Mouse (Mus musculus) liver, embryonic 11.5 days (tissue): Measurements from ENCODE around the gene Gm8369. TPM values are rescaled to one million over a fixed set of nuclear protein-coding genes. Genes with fewer than 3 reads are reported as not detected.
"Not testable (repeated sequence)": the region's sequence is repeated elsewhere in the genome, so short reads cannot be mapped to it uniquely, and the experiment has no call there.

ENCODE experiments used
- ATAC-seq: fragments of 200-750 bp; cut with Nextera tagmentation; replicated peaks from 2 replicates; pipeline ENCODE4 v1.8.0; 2017; ENCODE audit warnings: moderate number of reproducible peaks, mild to moderate bottlenecking, moderate TSS enrichment, moderate library complexity; ENCODE audit not compliant: low FRiP score
- DNase-seq: peaks from one replicate; pipeline ENCODE4 v3.0.0-alpha.2; 2017; ENCODE audit warnings: low spot score
- H3K27ac ChIP-seq: fragments of 300-500 bp; sonication (generic); 2 replicates; pipeline ENCODE4 v1.5.1; 2014; ENCODE audit warnings: mild to moderate bottlenecking, low read depth, low read length, control low read depth
- H3K27me3 ChIP-seq: fragments of 300-500 bp; sonication (generic); replicated peaks from 2 replicates; pipeline ENCODE4 v1.6.1; 2014; ENCODE audit warnings: low read length, mixed read lengths; ENCODE audit not compliant: control insufficient read depth, insufficient read depth
- H3K36me3 ChIP-seq: fragments of 300-500 bp; sonication (generic); 2 replicates; pipeline ENCODE4 v1.6.1; 2014; ENCODE audit warnings: mild to moderate bottlenecking, low read length, moderate library complexity, mixed read lengths; ENCODE audit not compliant: control insufficient read depth, insufficient read depth
- H3K4me1 ChIP-seq: fragments of 300-500 bp; sonication (generic); replicated peaks from 2 replicates; pipeline ENCODE4 v1.6.1; 2014; ENCODE audit warnings: low read length, mixed read lengths; ENCODE audit not compliant: control insufficient read depth, insufficient read depth
- H3K4me2 ChIP-seq: fragments of 300-500 bp; sonication (generic); 2 replicates; pipeline ENCODE4 v1.6.1; 2014; ENCODE audit warnings: mild to moderate bottlenecking, control low read depth, moderate library complexity
- H3K4me3 ChIP-seq: fragments of 300-500 bp; sonication (generic); 2 replicates; pipeline ENCODE4 v1.5.1; 2014; ENCODE audit warnings: low read depth, low read length, control low read depth
- H3K9ac ChIP-seq: fragments of 300-500 bp; sonication (generic); 2 replicates; pipeline ENCODE4 v1.6.1; 2014; ENCODE audit warnings: low read depth, low read length, control low read depth
- H3K9me3 ChIP-seq: fragments of 300-500 bp; sonication (generic); 2 replicates; pipeline ENCODE4 v1.6.1; 2016; ENCODE audit warnings: low read length, inconsistent platforms, mixed read lengths; ENCODE audit not compliant: control insufficient read depth
- WGBS: fragments of 180-500 bp; shearing (Covaris S2); extraction: QIAGEN DNeasy Blood & Tissue Kit; methylation state at CpG from one replicate; pipeline ENCODE4 v1.1.7; 2014; 5-methylcytosine and 5-hydroxymethylcytosine counted together
- polyA plus RNA-seq: library from polyadenylated mRNA; unstranded; fragments of >200 nt; fragmentation: Nextera tagmentation; extraction: Ambion mirVana; gene quantifications from 2 replicates; pipeline ENCODE4 v1.2.1, GENCODE M21; 2014

The Gm8369 gene
- polyA plus RNA-seq, 1 experiment from 2014 or later = not detected

DNA sequence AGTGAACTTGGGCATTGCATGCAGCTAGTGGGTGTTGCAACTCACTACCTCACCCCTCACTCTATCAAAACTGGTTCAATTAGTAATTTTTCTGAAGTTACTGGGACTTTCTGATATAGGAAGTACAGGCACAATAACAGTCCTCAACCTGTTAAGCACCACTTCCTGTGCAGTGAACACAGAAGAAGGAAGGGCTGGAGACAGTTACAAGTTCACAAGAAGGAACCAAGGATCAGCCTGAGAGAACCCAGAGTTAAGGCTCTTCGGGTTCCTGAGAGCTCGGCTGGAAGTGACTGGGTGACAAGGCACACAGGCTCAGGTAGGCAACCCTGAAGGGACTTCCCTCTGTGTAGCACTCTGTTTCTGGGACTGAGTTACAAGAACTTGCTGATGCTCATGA lies 32.6 kb downstream of the Gm8369 start:
- not testable (repeated sequence) for H3K27ac ChIP-seq, H3K9ac ChIP-seq, H3K27me3 ChIP-seq, H3K4me2 ChIP-seq, H3K4me1 ChIP-seq, H3K4me3 ChIP-seq, DNase-seq, H3K36me3 ChIP-seq, H3K9me3 ChIP-seq, ATAC-seq
- WGBS = 46% methylated on average over 2 of the region's 2 CpGs

DNA sequence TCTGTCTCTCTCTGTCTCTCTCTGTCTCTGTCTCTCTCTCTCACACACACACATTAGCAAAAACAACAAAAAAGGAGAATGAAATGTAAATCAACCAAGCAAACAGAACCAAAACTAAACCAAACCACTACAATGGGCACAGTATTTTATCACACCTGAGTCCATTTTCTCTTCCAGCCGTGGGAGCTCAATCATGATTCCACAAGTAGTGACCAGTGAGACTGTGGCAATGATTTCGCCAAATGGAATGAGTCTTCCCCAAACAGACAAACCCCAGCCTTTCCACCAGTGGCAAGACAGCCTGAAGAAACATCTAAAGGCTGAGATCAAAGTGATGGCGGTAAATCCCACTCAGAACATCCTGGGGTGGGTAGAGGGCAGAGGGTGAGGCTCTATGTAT lies 34.4 kb downstream of the Gm8369 start:
- Histone ChIP-seq H3K36me3 (no peaks in the 10 kb centered on the region), H3K4me3 (no peak overlapping the region), H3K9me3 (no peaks in the 10 kb centered on the region), H3K4me2 (no peak overlapping the region), H3K4me1 (no peaks in the 10 kb centered on the region), H3K27ac (no peak overlapping the region), H3K27me3 (no peaks in the 10 kb centered on the region), H3K9ac (no peak overlapping the region)
- WGBS = 75% methylated on average over 3 of the region's 3 CpGs
- no peak for ATAC-seq
- no peak for DNase-seq

DNA sequence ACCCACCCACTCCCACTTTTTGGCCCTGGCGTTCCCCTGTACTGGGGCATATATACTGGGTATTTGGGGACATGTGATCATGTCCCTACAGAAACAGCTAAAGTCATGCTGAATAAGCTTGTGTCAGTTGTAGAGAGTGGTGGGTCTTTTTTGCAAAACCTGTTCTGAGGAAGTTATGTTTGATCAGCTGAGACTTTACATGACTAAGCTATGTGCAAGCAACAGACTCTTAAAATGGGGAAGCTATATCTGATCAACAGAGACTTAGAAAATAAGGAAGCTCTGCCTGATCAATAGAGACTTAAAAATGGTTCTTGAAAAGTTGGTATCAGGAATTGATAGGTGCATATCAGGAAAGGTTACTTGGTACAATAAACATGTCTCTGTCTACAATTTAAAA lies 47.7 kb downstream of the Gm8369 start:
- no peak overlapping the region for H3K4me3 ChIP-seq
- DNase-seq (no peak), ATAC-seq (no peak)
- H3K36me3 ChIP-seq = no peaks in the 10 kb centered on the region
- no peak overlapping the region for H3K4me2 ChIP-seq
- 78% methylated on average over 1 of the region's 1 CpGs for WGBS
- no peaks in the 10 kb centered on the region for H3K9me3 ChIP-seq
- H3K4me1 ChIP-seq = no peaks in the 10 kb centered on the region
- no peaks in the 10 kb centered on the region for H3K27me3 ChIP-seq
- no peak overlapping the region for H3K27ac ChIP-seq
- H3K9ac ChIP-seq = no peak overlapping the region

DNA sequence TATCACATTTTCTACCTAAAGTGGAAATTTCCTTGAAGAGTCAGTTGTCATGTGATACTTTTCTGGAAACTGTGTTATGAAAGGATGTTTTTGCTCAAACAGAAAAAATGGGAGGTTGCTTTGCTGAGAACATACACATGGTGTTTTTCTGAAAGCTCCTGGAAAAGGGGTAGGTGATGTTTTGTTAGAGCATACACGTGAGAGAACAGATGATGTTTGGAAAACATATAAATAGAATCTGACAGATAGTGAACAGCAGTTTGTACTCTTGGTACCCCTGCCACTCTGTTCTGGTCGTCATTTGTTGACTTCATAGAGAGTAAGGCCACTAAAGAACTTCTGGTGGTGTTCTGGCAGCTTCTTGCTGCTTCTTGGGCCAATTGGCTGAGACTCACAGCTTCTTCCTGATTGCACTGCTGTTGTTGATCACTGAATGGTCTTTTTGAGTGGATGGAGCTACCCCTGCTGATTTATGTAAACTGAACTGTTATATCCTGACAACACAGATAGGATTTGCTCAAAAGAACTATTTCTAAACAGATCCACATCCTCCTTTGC lies 48.2 kb downstream of the Gm8369 start:
- Histone ChIP-seq H3K9ac (no peak overlapping the region), H3K4me3 (no peak overlapping the region), H3K4me2 (no peak overlapping the region), H3K36me3 (no peaks in the 10 kb centered on the region), H3K27ac (no peak overlapping the region), H3K27me3 (no peaks in the 10 kb centered on the region), H3K4me1 (no peaks in the 10 kb centered on the region), H3K9me3 (no peaks in the 10 kb centered on the region)
- ATAC-seq = no peak
- 48% methylated on average over 2 of the region's 2 CpGs for WGBS
- no peak for DNase-seq

DNA sequence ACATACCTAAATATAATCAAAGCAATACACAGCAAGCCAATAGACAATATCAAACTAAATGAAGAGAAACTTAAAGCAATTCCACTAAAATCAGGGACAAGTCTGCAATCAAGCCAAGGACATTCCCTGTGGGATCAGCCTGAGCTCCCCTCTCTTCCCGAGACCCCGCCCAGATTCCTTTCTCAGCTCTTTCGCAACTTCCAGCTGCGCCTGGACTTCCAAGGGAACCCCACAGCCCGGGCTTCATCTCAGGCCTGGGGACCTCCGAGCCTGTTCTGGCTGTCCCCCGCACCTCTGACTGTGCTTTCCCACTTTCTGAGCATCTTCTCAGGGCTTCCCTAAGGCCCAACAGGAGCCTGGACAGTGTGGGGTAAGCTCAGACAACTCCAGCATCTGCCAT lies 50.9 kb downstream of the Gm8369 start, which contains the start of gene Ms4a4d:
Ms4a4d (plus strand) TSS at position 209 of the 400 bp plus-strand sequence.
- no peak within 1 kb of the TSS for H3K4me2 ChIP-seq
- no peak within 1 kb of the TSS for H3K9ac ChIP-seq
- no peak within 1 kb of the TSS for H3K4me3 ChIP-seq
- no peak within 1 kb of the TSS for H3K27ac ChIP-seq
- no peaks in the 10 kb centered on the region for H3K36me3 ChIP-seq
- no peaks in the 10 kb centered on the region for H3K9me3 ChIP-seq
- no peaks in the 10 kb centered on the region for H3K27me3 ChIP-seq
- WGBS = 14% methylated on average over 7 of the region's 7 CpGs
- H3K4me1 ChIP-seq = no peaks in the 10 kb centered on the region
- ATAC-seq (no peak), DNase-seq (no peak)

DNA sequence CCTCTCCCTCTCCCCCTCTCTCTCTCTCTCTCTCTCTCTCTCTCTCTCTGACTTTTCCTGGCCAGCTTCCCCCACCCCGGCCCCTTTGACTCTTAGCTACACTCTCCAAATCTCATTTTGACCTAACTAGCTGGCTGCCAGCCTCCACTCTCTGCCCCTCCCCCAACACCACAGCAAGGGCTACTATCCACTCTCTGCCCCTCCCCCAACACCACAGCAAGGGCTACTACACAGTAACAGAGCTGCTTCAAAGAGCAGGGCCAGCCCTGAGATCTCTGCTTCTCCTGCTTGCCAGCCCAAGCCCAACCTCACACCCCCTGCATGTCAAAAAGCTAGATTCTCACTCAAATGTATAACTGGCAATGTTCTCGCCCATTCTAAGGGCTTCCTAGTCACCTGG lies 51.6 kb downstream of the Gm8369 start:
- ATAC-seq (peak; percentile 51; the same call in 1 of the 2 replicates), DNase-seq (no peak)
- Histone ChIP-seq H3K4me1 (no peaks in the 10 kb centered on the region), H3K27ac (no peak overlapping the region), H3K27me3 (no peaks in the 10 kb centered on the region), H3K4me3 (no peak overlapping the region), H3K4me2 (no peak overlapping the region), H3K9ac (no peak overlapping the region), H3K36me3 (no peaks in the 10 kb centered on the region), H3K9me3 (no peaks in the 10 kb centered on the region)
- WGBS = 36% methylated on average over 2 of the region's 2 CpGs

DNA sequence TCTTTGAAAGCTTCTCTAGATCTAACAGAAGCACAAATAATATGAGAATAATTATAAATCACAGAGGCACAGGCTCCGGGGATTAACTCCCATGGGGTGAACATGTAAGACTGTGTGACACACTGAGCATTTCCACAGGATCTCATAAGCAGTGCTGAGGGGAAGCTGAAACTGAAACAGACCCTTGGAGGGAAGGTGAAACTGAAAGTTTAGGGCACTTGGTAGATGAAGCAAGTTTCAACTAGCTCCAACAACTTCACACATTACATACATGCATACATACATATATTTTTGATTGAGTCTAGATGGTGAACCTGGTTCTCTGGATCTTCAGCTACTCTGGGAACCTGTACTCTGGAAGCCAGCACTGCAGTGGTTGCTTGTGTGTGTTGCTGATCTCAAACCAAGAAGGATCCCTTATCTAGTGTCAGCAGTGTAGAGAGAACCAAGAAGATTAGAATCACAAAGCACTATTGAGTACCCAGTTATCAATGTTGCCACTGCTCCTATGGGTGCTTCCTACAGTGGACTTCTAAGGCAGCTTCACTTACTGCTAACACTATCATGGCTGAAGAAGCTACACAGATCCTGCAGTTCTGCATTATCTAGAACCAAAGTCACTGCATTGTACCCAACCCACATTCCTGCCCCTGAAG lies 54.6 kb downstream of the Gm8369 start:
- H3K4me2 ChIP-seq, H3K9ac ChIP-seq, H3K27me3 ChIP-seq, H3K27ac ChIP-seq, DNase-seq, H3K4me3 ChIP-seq, H3K4me1 ChIP-seq, H3K36me3 ChIP-seq, ATAC-seq, H3K9me3 ChIP-seq: not testable (repeated sequence)
- 74% methylated on average over 1 of the region's 1 CpGs for WGBS

DNA sequence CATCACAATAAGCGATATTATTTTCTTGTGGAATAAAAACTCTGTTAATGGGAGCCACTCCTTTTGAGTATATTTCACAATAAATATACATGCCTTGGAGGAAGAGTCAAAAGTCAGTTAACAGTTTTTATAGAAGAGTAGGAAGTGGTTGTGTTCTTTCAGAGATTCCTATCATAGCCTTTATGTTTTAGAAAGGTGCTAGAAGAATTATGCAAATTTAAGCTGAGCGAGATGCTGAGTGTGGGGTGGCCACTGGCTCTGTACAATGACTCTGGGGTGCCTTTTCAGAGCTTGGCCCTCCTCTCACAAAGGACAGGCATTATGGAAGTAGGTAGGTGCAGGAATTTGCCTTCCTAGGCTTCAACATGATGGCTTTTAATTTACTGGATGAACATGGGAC lies 58.6 kb downstream of the Gm8369 start:
- DNase-seq, ATAC-seq, H3K4me2 ChIP-seq, H3K27ac ChIP-seq, H3K9me3 ChIP-seq, H3K9ac ChIP-seq, H3K4me3 ChIP-seq, H3K27me3 ChIP-seq, H3K4me1 ChIP-seq, H3K36me3 ChIP-seq: not testable (repeated sequence)
- 80% methylated on average over 2 of the region's 2 CpGs for WGBS

DNA sequence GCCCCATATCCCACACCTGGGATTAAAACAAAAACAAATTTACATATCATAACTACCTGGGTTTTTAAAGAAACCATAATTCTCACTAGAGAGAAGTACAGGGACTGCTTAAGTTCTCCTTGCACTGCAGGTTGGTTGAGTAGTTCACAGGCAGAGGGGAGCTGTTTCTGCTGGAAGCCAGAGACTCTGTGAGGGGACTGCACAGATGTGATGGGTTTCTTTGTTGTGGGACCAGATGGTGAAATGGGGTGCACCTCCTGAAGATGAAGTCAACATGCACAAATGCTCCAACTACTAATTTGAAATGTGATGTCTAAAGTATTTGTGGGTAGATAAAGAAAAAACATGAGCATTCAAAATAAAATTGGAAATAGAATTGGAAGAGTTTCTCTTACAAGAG lies 62.2 kb downstream of the Gm8369 start:
- Histone ChIP-seq H3K4me3 (no peak overlapping the region), H3K27me3 (no peaks in the 10 kb centered on the region), H3K9me3 (no peaks in the 10 kb centered on the region), H3K36me3 (no peaks in the 10 kb centered on the region), H3K9ac (no peak overlapping the region), H3K27ac (no peak overlapping the region), H3K4me2 (no peak overlapping the region), H3K4me1 (no peaks in the 10 kb centered on the region)
- DNase-seq = no peak
- no peak for ATAC-seq
